Mouse (Mus musculus) heart, postnatal 14 days (tissue): Measurements from ENCODE around the gene Gls2. TPM values are rescaled to one million over a fixed set of nuclear protein-coding genes. Genes with fewer than 3 reads are reported as not detected.

Experiments
- total RNA-seq, 2 experiments: library from RNA; stranded (reverse); gene quantifications; 2 replicates each; pipeline ENCODE4 v1.2.3; 2021

Gls2 gene
- total RNA-seq, 2 experiments from 2014 or later: 0.60 to 0.90 TPM

Other genes with a start within 250 kb of the Gls2 start
- gene Hsd17b6, start 186.8 kb upstream of the Gls2 start, total RNA-seq: not detected
- gene Prim1, start 179.3 kb upstream of the Gls2 start, total RNA-seq: 1 to 10 TPM; 2.6 to 4.5 TPM
- 100 to 1,000 TPM; 510 TPM for gene Naca, start 158.9 kb upstream of the Gls2 start, total RNA-seq
- gene Ptges3, start 135.5 kb upstream of the Gls2 start, total RNA-seq: 10 to 100 TPM; 71.7 to 80.0 TPM
- gene Atp5b, start 111.2 kb upstream of the Gls2 start, total RNA-seq: 1,000 to 10,000 TPM; 8,344 to 8,412 TPM
- 10 to 100 TPM; 27.2 to 27.4 TPM for gene Baz2a, start 102.9 kb upstream of the Gls2 start, total RNA-seq
- 10 to 100 TPM; 79.3 to 82.2 TPM for gene Rbms2, start 14.2 kb upstream of the Gls2 start, total RNA-seq
- 10 to 100 TPM; 40.5 to 43.3 TPM for gene Spryd4, start 17.4 kb downstream of the Gls2 start, total RNA-seq
- not detected for gene Mip, start 31.4 kb downstream of the Gls2 start, total RNA-seq
- gene Timeless, start 37.6 kb downstream of the Gls2 start, total RNA-seq: 10 to 100 TPM in 1 of 2 experiments, 1 to 10 TPM in 1; 6.6 to 11.1 TPM
- under 1 TPM in 1 of 2 experiments, not detected in 1; 0.19 TPM for gene Apon, start 59.6 kb downstream of the Gls2 start, total RNA-seq
- not detected for gene Apof, start 74.2 kb downstream of the Gls2 start, total RNA-seq
- 10 to 100 TPM; 10.5 to 11.2 TPM for gene Stat2, start 76.1 kb downstream of the Gls2 start, total RNA-seq
- gene Il23a, start 104.3 kb downstream of the Gls2 start, total RNA-seq: under 1 TPM; 0.22 to 0.26 TPM
- 10 to 100 TPM; 13.2 to 13.7 TPM for gene Pan2, start 108.9 kb downstream of the Gls2 start, total RNA-seq
- gene Cnpy2, start 128.0 kb downstream of the Gls2 start, total RNA-seq: 10 to 100 TPM; 58.1 to 66.7 TPM
- 1,000 to 10,000 TPM; 1,195 to 1,221 TPM for gene Cs, start 143.3 kb downstream of the Gls2 start, total RNA-seq
- 100 to 1,000 TPM; 208 to 209 TPM for gene Coq10a, start 174.5 kb downstream of the Gls2 start, total RNA-seq
- gene Ankrd52, start 182.7 kb downstream of the Gls2 start, total RNA-seq: 10 to 100 TPM; 46.5 to 47.5 TPM
- gene Slc39a5, start 206.8 kb downstream of the Gls2 start, total RNA-seq: not detected
- gene Nabp2, start 217.0 kb downstream of the Gls2 start, total RNA-seq: 10 to 100 TPM; 43.6 to 45.6 TPM
- gene Rnf41, start 217.2 kb downstream of the Gls2 start, total RNA-seq: 10 to 100 TPM; 19.7 to 19.8 TPM